Mouse (Mus musculus) forebrain, embryonic 16.5 days (tissue): ENCODE measurements at regions not wholly inside any gene's neighbourhood (a gene's known extent, or its start where the extent isn't known, plus 50 kb on each side); places are given as distances from the start of the nearest gene placed in this dataset.

Source experiments
- ATAC-seq: fragments of 200-750 bp; cut with Nextera tagmentation; 2 replicates; pipeline ENCODE4 v1.8.0; 2017; ENCODE audit warnings: mild to moderate bottlenecking, moderate library complexity
- H3K27ac ChIP-seq: fragments of 300-500 bp; sonication (generic); 2 replicates; pipeline ENCODE4 v1.5.1; 2014; ENCODE audit warnings: low read length, control low read depth
- H3K27me3 ChIP-seq: fragments of 300-500 bp; sonication (generic); replicated peaks from 2 replicates; pipeline ENCODE4 v1.6.1; 2014; ENCODE audit warnings: low read length; ENCODE audit not compliant: control insufficient read depth, insufficient read depth
- H3K36me3 ChIP-seq: fragments of 300-500 bp; sonication (generic); 2 replicates; pipeline ENCODE4 v1.6.1; 2014; ENCODE audit not compliant: control insufficient read depth, insufficient read depth
- H3K4me1 ChIP-seq: fragments of 300-500 bp; sonication (generic); replicated peaks from 2 replicates; pipeline ENCODE4 v1.6.1; 2014; ENCODE audit warnings: low read length; ENCODE audit not compliant: control insufficient read depth, insufficient read depth
- H3K4me2 ChIP-seq: fragments of 300-500 bp; sonication (generic); 2 replicates; pipeline ENCODE4 v1.6.1; 2014; ENCODE audit warnings: mild to moderate bottlenecking, low read length, control low read depth
- H3K4me3 ChIP-seq: fragments of 300-500 bp; sonication (generic); replicated peaks from 2 replicates; pipeline ENCODE4 v1.5.1; 2014; ENCODE audit warnings: mild to moderate bottlenecking, low read length, control low read depth
- H3K9ac ChIP-seq: fragments of 300-500 bp; sonication (generic); replicated peaks from 2 replicates; pipeline ENCODE4 v1.6.1; 2014; ENCODE audit warnings: low read depth, low read length, control low read depth
- H3K9me3 ChIP-seq: fragments of 300-500 bp; sonication (generic); 2 replicates; pipeline ENCODE4 v1.6.1; 2016; ENCODE audit warnings: low read length; ENCODE audit not compliant: control insufficient read depth
- WGBS: fragments of 180-500 bp; shearing (Covaris S2); extraction: QIAGEN DNeasy Blood & Tissue Kit; methylation state at CpG from one replicate; pipeline ENCODE4 v1.1.7; 2014; 5-methylcytosine and 5-hydroxymethylcytosine counted together

GRCm38 (mm10) chr8:18158619-18159018, 819.4 kb downstream of the Defb40 start:
- Histone ChIP-seq H3K36me3 (no peaks in the 10 kb centered on the region), H3K4me2 (no peak overlapping the region), H3K9me3 (no peaks in the 10 kb centered on the region), H3K27me3 (no peaks in the 10 kb centered on the region), H3K4me3 (no peak overlapping the region), H3K27ac (no peak overlapping the region), H3K4me1 (peaks cover 7% of the 10 kb centered on the region; the same call in 1 of the 2 replicates), H3K9ac (no peak overlapping the region)
- no peak for ATAC-seq
- WGBS: 34% methylated on average over 6 of the region's 6 CpGs

DNA sequence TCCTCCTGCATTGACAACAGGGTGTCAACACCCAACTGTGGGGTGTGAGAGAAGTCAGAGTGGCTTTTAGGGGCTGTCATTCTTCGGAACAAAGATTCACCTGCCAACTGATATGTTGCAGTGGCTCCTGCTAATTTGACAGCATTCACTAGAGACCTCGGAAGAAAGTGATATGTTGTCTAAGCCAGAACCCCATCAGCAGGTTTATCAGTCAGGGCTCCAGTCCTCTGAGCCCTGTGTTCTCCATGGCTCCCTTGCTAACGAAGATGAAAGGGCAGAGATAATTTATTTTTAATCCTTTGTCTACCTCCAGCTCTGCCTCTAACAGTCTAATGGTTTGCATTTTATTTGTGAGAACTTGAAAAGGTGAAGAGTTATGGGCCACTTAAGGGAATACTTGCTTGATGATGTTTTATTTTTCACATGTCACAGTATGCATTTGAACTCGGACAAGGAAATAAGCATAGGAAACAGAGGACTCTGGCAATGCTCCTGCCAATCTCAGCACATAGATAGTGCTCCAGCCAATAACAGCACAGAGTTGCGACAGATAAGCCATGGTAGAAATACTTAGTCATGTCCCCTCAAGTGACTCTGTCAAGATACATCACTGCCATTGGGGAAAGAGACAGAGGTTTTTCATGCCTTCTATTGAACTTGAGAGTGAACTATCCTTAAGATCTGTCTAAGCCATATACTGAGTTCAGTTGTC, 862.6 kb downstream of the Defb40 start:
- Histone ChIP-seq H3K9ac (no peak overlapping the region), H3K4me1 (no peaks in the 10 kb centered on the region), H3K27me3 (no peaks in the 10 kb centered on the region), H3K4me2 (no peak overlapping the region), H3K9me3 (no peaks in the 10 kb centered on the region), H3K27ac (no peak overlapping the region), H3K4me3 (no peak overlapping the region), H3K36me3 (no peaks in the 10 kb centered on the region)
- WGBS: 69% methylated on average over 5 of the region's 5 CpGs
- no peak for ATAC-seq

DNA sequence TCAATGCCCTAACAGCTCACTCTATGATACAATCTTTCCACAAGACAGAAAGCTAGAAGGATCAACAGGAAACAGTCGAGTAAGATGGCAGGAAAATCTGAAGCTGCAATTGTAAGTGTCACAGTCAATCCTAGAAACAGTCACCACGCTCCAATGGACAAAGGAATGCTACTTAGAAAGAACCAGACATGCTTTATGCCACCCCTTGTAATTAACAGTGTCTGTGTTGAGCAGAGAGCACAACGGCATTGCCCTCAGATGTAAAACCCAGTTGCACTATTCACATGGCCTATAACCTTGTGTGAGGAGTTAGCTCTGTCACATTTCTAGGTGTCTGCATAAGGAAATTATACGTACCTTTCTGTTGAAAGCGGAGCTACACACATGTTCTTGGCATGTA, 864.8 kb downstream of the Defb40 start:
- Histone ChIP-seq H3K4me3 (no peak overlapping the region), H3K4me1 (no peaks in the 10 kb centered on the region), H3K27me3 (no peaks in the 10 kb centered on the region), H3K9me3 (no peaks in the 10 kb centered on the region), H3K27ac (no peak overlapping the region), H3K36me3 (no peaks in the 10 kb centered on the region), H3K4me2 (no peak overlapping the region), H3K9ac (no peak overlapping the region)
- ATAC-seq: no peak
- WGBS: 69% methylated on average over 5 of the region's 5 CpGs

- no peak overlapping the region for H3K27ac ChIP-seq
- H3K36me3 ChIP-seq: no peaks in the 10 kb centered on the region
- no peaks in the 10 kb centered on the region for H3K27me3 ChIP-seq
- ATAC-seq: no peak
- no peaks in the 10 kb centered on the region for H3K4me1 ChIP-seq
- no peak overlapping the region for H3K9ac ChIP-seq
- H3K9me3 ChIP-seq: no peaks in the 10 kb centered on the region
- no peak overlapping the region for H3K4me3 ChIP-seq
- H3K4me2 ChIP-seq: no peak overlapping the region
- WGBS: 89% methylated on average over 2 of the region's 2 CpGs
Measured at GRCm38 (mm10) chr8:18109480-18109879, 868.6 kb downstream of the Defb40 start.

- no peaks in the 10 kb centered on the region for H3K36me3 ChIP-seq
- no peaks in the 10 kb centered on the region for H3K27me3 ChIP-seq
- H3K4me3 ChIP-seq: no peak overlapping the region
- no peak for ATAC-seq
- H3K27ac ChIP-seq: no peak overlapping the region
- no peaks in the 10 kb centered on the region for H3K4me1 ChIP-seq
- WGBS: 44% methylated on average over 2 of the region's 2 CpGs
- H3K4me2 ChIP-seq: no peak overlapping the region
- no peaks in the 10 kb centered on the region for H3K9me3 ChIP-seq
- H3K9ac ChIP-seq: no peak overlapping the region
Measured at GRCm38 (mm10) chr8:18106827-18107226, 871.2 kb downstream of the Defb40 start.

- no peaks in the 10 kb centered on the region for H3K36me3 ChIP-seq
- no peak overlapping the region for H3K4me3 ChIP-seq
- no peaks in the 10 kb centered on the region for H3K27me3 ChIP-seq
- no peak overlapping the region for H3K4me2 ChIP-seq
- H3K27ac ChIP-seq: no peak overlapping the region
- H3K9me3 ChIP-seq: no peaks in the 10 kb centered on the region
- no peak overlapping the region for H3K9ac ChIP-seq
- no peaks in the 10 kb centered on the region for H3K4me1 ChIP-seq
- no peak for ATAC-seq
- WGBS: 84% methylated on average over 3 of the region's 3 CpGs
Measured at GRCm38 (mm10) chr8:18065456-18065855, 912.6 kb downstream of the Defb40 start.

DNA sequence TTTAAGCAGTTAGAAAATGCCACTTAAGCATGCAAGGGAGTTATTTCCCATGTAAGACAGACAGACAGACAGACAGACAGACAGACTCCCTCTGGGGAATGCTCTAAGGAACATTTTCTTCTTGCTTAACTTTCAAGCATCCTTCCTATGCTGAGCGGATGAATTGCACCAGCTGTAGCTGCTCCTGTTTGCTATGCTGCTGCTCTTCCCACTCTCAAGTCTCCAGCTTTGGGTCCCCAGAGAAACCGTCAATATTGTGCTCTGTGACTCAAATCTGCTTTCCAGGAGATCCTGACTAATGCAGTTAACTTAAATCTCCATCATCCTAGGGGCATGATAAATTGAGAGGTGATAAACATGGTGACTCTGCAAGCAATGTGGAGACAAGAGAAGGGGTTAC, 918.5 kb downstream of the Defb40 start:
- Histone ChIP-seq H3K27ac (no peak overlapping the region), H3K9me3 (no peaks in the 10 kb centered on the region), H3K4me1 (no peaks in the 10 kb centered on the region), H3K4me2 (no peak overlapping the region), H3K27me3 (no peaks in the 10 kb centered on the region), H3K9ac (no peak overlapping the region), H3K36me3 (no peaks in the 10 kb centered on the region), H3K4me3 (no peak overlapping the region)
- no peak for ATAC-seq
- 80% methylated on average over 2 of the region's 2 CpGs for WGBS

GRCm38 (mm10) chr8:18021196-18021595, 956.9 kb downstream of the Defb40 start:
- no peak overlapping the region for H3K27ac ChIP-seq
- WGBS: 80% methylated on average over 2 of the region's 2 CpGs
- ATAC-seq: no peak

GRCm38 (mm10) chr8:18007567-18007966, 970.5 kb downstream of the Defb40 start:
- Histone ChIP-seq H3K4me3 (no peak overlapping the region), H3K27ac (no peak overlapping the region), H3K9ac (no peak overlapping the region), H3K4me1 (no peaks in the 10 kb centered on the region), H3K4me2 (no peak overlapping the region), H3K27me3 (no peaks in the 10 kb centered on the region), H3K36me3 (no peaks in the 10 kb centered on the region), H3K9me3 (no peaks in the 10 kb centered on the region)
- WGBS: 41% methylated on average over 4 of the region's 4 CpGs
- no peak for ATAC-seq

More at GRCm38 (mm10) chr8:18021196-18021595, 956.9 kb downstream of the Defb40 start:
- Histone ChIP-seq H3K4me2 (no peak overlapping the region), H3K4me1 (no peaks in the 10 kb centered on the region), H3K9me3 (no peaks in the 10 kb centered on the region), H3K36me3 (no peaks in the 10 kb centered on the region), H3K4me3 (no peak overlapping the region), H3K9ac (no peak overlapping the region), H3K27me3 (no peaks in the 10 kb centered on the region)

DNA sequence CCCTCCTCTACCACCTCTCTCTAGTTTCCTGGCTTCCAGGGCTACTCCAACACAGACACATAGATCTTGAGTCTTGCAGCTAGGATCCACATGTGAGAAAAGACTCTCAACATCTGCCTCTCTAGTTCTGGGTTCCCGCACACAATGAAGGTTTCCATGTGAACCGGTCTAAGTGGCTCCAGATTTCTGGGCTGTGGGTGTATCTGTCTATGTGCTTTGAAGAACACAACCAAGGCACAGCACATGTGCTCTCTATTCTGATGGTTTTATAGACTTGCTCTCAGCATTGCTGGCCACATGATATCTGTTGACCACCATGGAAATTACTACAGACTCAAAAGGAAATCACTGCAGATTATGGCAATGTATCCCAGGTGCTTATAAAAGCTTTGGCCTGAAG, 972.4 kb downstream of the Defb40 start:
- 96% methylated on average over 2 of the region's 2 CpGs for WGBS
- H3K27ac ChIP-seq: no peak overlapping the region
- H3K9ac ChIP-seq: no peak overlapping the region

More for the DNA sequence above, 972.4 kb downstream of the Defb40 start:
- Histone ChIP-seq H3K27me3 (no peaks in the 10 kb centered on the region), H3K4me2 (no peak overlapping the region), H3K4me1 (no peaks in the 10 kb centered on the region), H3K9me3 (no peaks in the 10 kb centered on the region), H3K4me3 (no peak overlapping the region), H3K36me3 (no peaks in the 10 kb centered on the region)
- no peak for ATAC-seq
